Mouse (Mus musculus) stomach, embryonic 16.5 days (tissue): ENCODE data around the gene Cdrt4. TPM values are rescaled to one million over a fixed set of nuclear protein-coding genes. Genes with fewer than 3 reads are reported as not detected.

Experiments used
- ATAC-seq: fragments of 200-750 bp; cut with Nextera tagmentation; 2 replicates; pipeline ENCODE4 v1.8.0; 2017; ENCODE audit warnings: moderate number of reproducible peaks, moderate TSS enrichment; ENCODE audit not compliant: insufficient read depth, low FRiP score
- H3K27ac ChIP-seq: fragments of 300-500 bp; sonication (generic); 2 replicates; pipeline ENCODE4 v1.5.1; 2014; ENCODE audit warnings: low read length
- H3K27me3 ChIP-seq: fragments of 300-500 bp; sonication (generic); 2 replicates; pipeline ENCODE4 v1.6.1; 2014; ENCODE audit warnings: low read length, control low read depth, mixed read lengths; ENCODE audit not compliant: control insufficient read depth, insufficient read depth
- H3K36me3 ChIP-seq: fragments of 300-500 bp; sonication (generic); 2 replicates; pipeline ENCODE4 v1.6.1; 2014; ENCODE audit warnings: low read length; ENCODE audit not compliant: control insufficient read depth, insufficient read depth
- H3K4me1 ChIP-seq: fragments of 300-500 bp; sonication (generic); 2 replicates; pipeline ENCODE4 v1.6.1; 2014; ENCODE audit warnings: low read length, control low read depth, mixed read lengths; ENCODE audit not compliant: control insufficient read depth, insufficient read depth
- H3K4me2 ChIP-seq: fragments of 300-500 bp; sonication (generic); 2 replicates; pipeline ENCODE4 v1.6.1; 2014; ENCODE audit warnings: low read depth, low read length, mixed read lengths
- H3K4me3 ChIP-seq: fragments of 300-500 bp; sonication (generic); replicated peaks from 2 replicates; pipeline ENCODE4 v1.5.1; 2014; ENCODE audit warnings: mild to moderate bottlenecking, low read length
- H3K9ac ChIP-seq: fragments of 300-500 bp; sonication (generic); 2 replicates; pipeline ENCODE4 v1.6.1; 2014; ENCODE audit warnings: low read length
- H3K9me3 ChIP-seq: fragments of 300-500 bp; sonication (generic); replicated peaks from 2 replicates; pipeline ENCODE4 v1.6.1; 2016; ENCODE audit warnings: low read length, control low read depth; ENCODE audit not compliant: control insufficient read depth
- WGBS: fragments of 180-500 bp; shearing (Covaris S2); extraction: QIAGEN DNeasy Blood & Tissue Kit; methylation state at CpG from one replicate; pipeline ENCODE4 v1.1.7; 2014; 5-methylcytosine and 5-hydroxymethylcytosine counted together
- polyA plus RNA-seq: library from polyadenylated mRNA; unstranded; fragments of >200 nt; fragmentation: Nextera tagmentation; extraction: Ambion mirVana; gene quantifications from 2 replicates; pipeline ENCODE4 v1.2.1, GENCODE M21; 2015

Gene Cdrt4
- polyA plus RNA-seq, 1 experiment from 2014 or later, result 0.32 TPM

GRCm38 (mm10) chr11:63035420-63036211 lies 84.6 kb downstream of the Cdrt4 start:
- Histone ChIP-seq H3K9ac (no peak overlapping the region), H3K27me3 (no peaks in the 10 kb centered on the region), H3K4me2 (no peak overlapping the region), H3K36me3 (no peaks in the 10 kb centered on the region), H3K4me1 (peaks cover 2% of the 10 kb centered on the region; the same call in 1 of the 2 replicates), H3K9me3 (no peaks in the 10 kb centered on the region), H3K27ac (no peak overlapping the region), H3K4me3 (no peak overlapping the region)
- WGBS, result 61% methylated on average over 11 of the region's 11 CpGs
- ATAC-seq, result no peak

- ATAC-seq, result peak; percentile 47; the same call in 1 of the 2 replicates
- H3K4me2 ChIP-seq, result no peak overlapping the region
- H3K4me1 ChIP-seq, result peaks cover 2% of the 10 kb centered on the region; the same call in 1 of the 2 replicates
- H3K27ac ChIP-seq, result no peak overlapping the region
- no peaks in the 10 kb centered on the region for H3K36me3 ChIP-seq
- H3K9me3 ChIP-seq, result no peaks in the 10 kb centered on the region
- H3K27me3 ChIP-seq, result no peaks in the 10 kb centered on the region
- 60% methylated on average over 12 of the region's 12 CpGs for WGBS
- no peak overlapping the region for H3K9ac ChIP-seq
- no peak overlapping the region for H3K4me3 ChIP-seq
Measured at GRCm38 (mm10) chr11:63040002-63040661, 89.1 kb downstream of the Cdrt4 start.

Other genes with a start within 250 kb of the Cdrt4 start
- gene Zfp287, start 219.3 kb upstream of the Cdrt4 start, polyA plus RNA-seq, result 6.3 and 7.3 TPM in 2 replicates
- gene Gm10428, start 198.1 kb upstream of the Cdrt4 start, polyA plus RNA-seq, result not detected in 2 replicates
- 14.5 and 14.6 TPM in 2 replicates for gene Zfp286, start 161.7 kb upstream of the Cdrt4 start, polyA plus RNA-seq
- gene Trim16, start 131.0 kb upstream of the Cdrt4 start, polyA plus RNA-seq, result 21.7 and 24.2 TPM in 2 replicates
- gene Fbxw10, start 104.1 kb upstream of the Cdrt4 start, polyA plus RNA-seq, result 0.30 and 0.50 TPM in 2 replicates
- gene Tvp23b, start 71.7 kb upstream of the Cdrt4 start, polyA plus RNA-seq, result 85.4 and 93.8 TPM in 2 replicates
- gene Tekt3, start 110.5 kb downstream of the Cdrt4 start, polyA plus RNA-seq, result not detected in 2 replicates
- 200 and 221 TPM in 2 replicates for gene Pmp22, start 177.8 kb downstream of the Cdrt4 start, polyA plus RNA-seq